ENCODE assay signal across 26 mouse cellular contexts in the genomic region with DNA sequence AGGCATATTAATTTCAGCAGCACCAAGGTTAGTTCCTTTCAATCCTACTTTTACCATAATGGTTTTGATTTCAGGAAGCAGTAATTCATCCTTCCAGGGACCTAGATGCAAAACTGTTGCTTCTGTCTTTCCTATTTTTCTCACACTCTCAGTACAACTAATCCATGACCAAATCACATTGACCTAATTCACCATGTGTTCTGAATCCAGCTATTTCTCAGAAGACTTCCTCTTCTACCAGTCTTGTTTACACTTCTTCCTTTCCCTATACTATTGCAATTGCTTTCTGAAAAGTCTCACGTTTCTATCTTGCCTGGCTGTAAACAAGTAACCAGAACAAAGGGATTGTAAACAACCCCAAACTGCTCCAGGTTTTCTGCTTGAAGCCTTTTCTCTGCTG.
DNase-seq lines count a peak whose midpoint lies in the region; ATAC-seq and TF ChIP-seq lines count a peak whose summit lies in the region.
"Had no signal": no experiment of that assay in that cellular context is flagged by ENCODE, and none has a peak within 500 bp of the region (broad histone marks: within the 10 kb centered on the region; RNA-seq: fewer than 3 reads in every experiment).

No protein-coding gene starts in this region.

- no peak for DNase-seq in CH12.LX (ENCODE audit: extremely low read depth)
- DNase-seq in Muller cell, postnatal 12 days (ENCODE audit: inconsistent ontology term): no peak
- no peak for DNase-seq in layer of hippocampus, adult 9-10 months (ENCODE audit: low spot score)
- no peak for DNase-seq in spleen, postnatal 14 days (ENCODE audit: low spot score in 2 of 2)
- DNase-seq: adrenal gland, adult 8-10 months; adrenal gland, postnatal 14 days; adrenal gland, postnatal 36 days; cerebellum, adult 11 months; cerebellum, adult 18-20 months; cerebellum, adult 8-10 months; cerebellum, adult 9-11 months; cerebellum, postnatal 14 days; cerebellum, postnatal 36 days; embryo, embryonic 11 days had no signal

- no peak for TF ChIP-seq EP300 in CH12.LX (IDR thresholded peaks at IDR 0.05; ENCODE audit: low read length)

- H3K9me3 ChIP-seq in CH12.LX (replicated peaks; ENCODE audit: low read length): no peaks in the 10 kb centered on the region
- H3K9me3 ChIP-seq: embryonic facial prominence, embryonic 13.5 days; embryonic facial prominence, embryonic 15.5 days; forebrain, embryonic 10.5 days; forebrain, embryonic 12.5 days had no signal

- H3K27me3 ChIP-seq in CH12.LX (replicated peaks): no peaks in the 10 kb centered on the region
- H3K27me3 ChIP-seq: embryonic facial prominence, embryonic 13.5 days; embryonic facial prominence, embryonic 15.5 days; forebrain, embryonic 12.5 days; Patski had no signal

- 0 out of 2 replicates have a peak overlapping the region, but pooled peaks have one; percentile 13 for H3K4me2 ChIP-seq in CH12.LX (ENCODE audit: insufficient read depth, low read depth, poor library complexity, severe bottlenecking)
- H3K4me2 ChIP-seq: embryonic facial prominence, embryonic 13.5 days; embryonic facial prominence, embryonic 15.5 days; forebrain, embryonic 12.5 days had no signal

- no peak for TF ChIP-seq CTCF in CH12.LX (conservative IDR thresholded peaks at IDR 0.05 in 1 of 2, IDR thresholded peaks at IDR 0.05 in 1 of 2; ENCODE audit: low read depth in 2 of 2, low read length in 2 of 2)

- no peak overlapping the region for H3K27ac ChIP-seq in CH12.LX (ENCODE audit: insufficient read depth, low read depth)
- H3K27ac ChIP-seq: embryonic facial prominence, embryonic 13.5 days; embryonic facial prominence, embryonic 15.5 days; forebrain, embryonic 10.5 days; forebrain, embryonic 12.5 days had no signal

- peaks cover 3 to 25% of the 10 kb centered on the region in 2 experiments; a peak in 3 of 4 replicates for H3K4me1 ChIP-seq in CH12.LX (ENCODE audit: control insufficient read depth in 1 of 2, insufficient read depth in 2 of 2)
- H3K4me1 ChIP-seq: embryonic facial prominence, embryonic 13.5 days; embryonic facial prominence, embryonic 15.5 days; forebrain, embryonic 10.5 days; forebrain, embryonic 12.5 days had no signal

- no peak for TF ChIP-seq RAD21 in CH12.LX (IDR thresholded peaks at IDR 0.05; ENCODE audit: low read depth, low read length)

- no peak overlapping the region for H3K4me3 ChIP-seq in CH12.LX (replicated peaks in 1 of 3; ENCODE audit: low read depth in 2 of 3, low read length in 2 of 3, poor library complexity in 1 of 3)
- H3K4me3 ChIP-seq: embryonic facial prominence, embryonic 13.5 days; embryonic facial prominence, embryonic 15.5 days; erythroblast, embryonic 14.5 days; forebrain, embryonic 10.5 days; forebrain, embryonic 12.5 days had no signal

- no peak for TF ChIP-seq POLR2A in CH12.LX (IDR thresholded peaks at IDR 0.05; ENCODE audit: low read depth, low read length)

- dilution Hi-C loops in CH12.LX (cut with MboI; ENCODE audit: extremely low pct_ligation_motif_present, extremely low pct_unique_long_range_greater_than_20kb, low sequenced_read_pairs): no loop called here

- in situ Hi-C loops in CH12.LX (cut with MboI; ENCODE audit: low pct_ligation_motif_present, low pct_unique_long_range_greater_than_20kb, low sequenced_read_pairs): no loop called here

- peak; percentile 70 for ATAC-seq in granulocyte monocyte progenitor cell, adult 5-6 weeks (replicated peaks; ENCODE audit: poor library complexity, severe bottlenecking)
- ATAC-seq in megakaryocyte, adult 5-6 weeks (ENCODE audit: poor library complexity, severe bottlenecking): peak; percentile 48; the same call in 1 of the 2 replicates
- ATAC-seq: activated CD4-positive, CD25-positive, alpha-beta regulatory T cell, adult 4 months; CD4-positive, CD25-positive, alpha-beta regulatory T cell, adult 4 months; forebrain, embryonic 14.5 days; forebrain, embryonic 16.5 days; Patski had no signal

- H3K79me2 ChIP-seq in CH12.LX (replicated peaks; ENCODE audit: control insufficient read depth, extremely low read depth, insufficient read depth, poor library complexity, severe bottlenecking): no peaks in the 10 kb centered on the region

- H3K36me3 ChIP-seq in CH12.LX (replicated peaks in 1 of 2; ENCODE audit: control insufficient read depth in 1 of 2, insufficient read depth in 1 of 2, low read length in 1 of 2): no peaks in the 10 kb centered on the region
- H3K36me3 ChIP-seq: embryonic facial prominence, embryonic 13.5 days; embryonic facial prominence, embryonic 15.5 days; forebrain, embryonic 10.5 days; forebrain, embryonic 12.5 days had no signal

- H3K9ac ChIP-seq in CH12.LX (ENCODE audit: insufficient read depth, low read depth): no peak overlapping the region
- H3K9ac ChIP-seq: embryonic facial prominence, embryonic 13.5 days; embryonic facial prominence, embryonic 15.5 days; forebrain, embryonic 12.5 days had no signal

TF ChIP-seq in CH12.LX, 34 proteins besides CTCF, POLR2A, EP300 and RAD21:
- TF ChIP-seq USF2 (conservative IDR thresholded peaks at IDR 0.05; ENCODE audit: low read depth, low read length) (no peak), MXI1 (IDR thresholded peaks at IDR 0.05; ENCODE audit: low read depth, low read length) (no peak), SMC3 (IDR thresholded peaks at IDR 0.05; ENCODE audit: low read depth, low read length) (no peak), MYC (IDR thresholded peaks at IDR 0.05; ENCODE audit: low read depth, low read length) (no peak), CHD1 (IDR thresholded peaks at IDR 0.05; ENCODE audit: low read depth, low read length) (no peak), TBP (conservative IDR thresholded peaks at IDR 0.05; ENCODE audit: low read depth, low read length) (no peak), JUN (IDR thresholded peaks at IDR 0.05; ENCODE audit: insufficient read depth, low read depth, low read length) (no peak), ZKSCAN1 (IDR thresholded peaks at IDR 0.05; ENCODE audit: borderline replicate concordance, low read depth, low read length) (no peak), E2F4 (IDR thresholded peaks at IDR 0.05; ENCODE audit: insufficient replicate concordance, low read depth, low read length) (no peak), MAZ (IDR thresholded peaks at IDR 0.05; ENCODE audit: low read depth, low read length) (no peak), BHLHE40 (IDR thresholded peaks at IDR 0.05; ENCODE audit: low read depth, low read length) (no peak), USF1 (IDR thresholded peaks at IDR 0.05; ENCODE audit: low read depth, low read length) (no peak), NELFE (IDR thresholded peaks at IDR 0.05; ENCODE audit: low read depth, low read length) (no peak), CHD2 (IDR thresholded peaks at IDR 0.05; ENCODE audit: low read length) (no peak)
